Mouse (Mus musculus): ENCODE measurements around the gene Tm9sf4. TPM values are rescaled to one million over a fixed set of nuclear protein-coding genes. Genes with fewer than 3 reads are reported as not detected.

The Tm9sf4 gene
- total RNA-seq, 2 experiments from 2014 or later, result 112 to 118 TPM

DNA sequence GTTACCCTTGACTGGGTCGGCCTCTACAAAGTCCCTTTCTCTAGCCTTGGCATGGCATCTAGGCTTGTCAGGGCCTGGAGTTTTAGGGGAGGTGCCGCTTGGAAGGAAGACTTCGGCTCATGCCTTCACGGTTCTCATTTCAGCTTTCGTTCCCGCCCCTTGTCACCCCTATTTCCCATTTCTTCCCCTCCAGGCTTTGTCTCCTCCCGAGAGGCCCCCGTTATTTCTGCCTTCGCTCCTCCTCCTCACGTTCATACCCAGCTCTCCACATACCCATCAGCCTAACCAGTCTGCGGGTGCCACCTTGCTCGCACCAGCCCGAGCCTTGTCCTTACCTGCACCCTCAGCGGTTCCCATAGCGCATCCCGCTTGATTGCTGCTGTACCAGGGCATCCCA, 579 bp downstream of the Tm9sf4 start:
- Histone ChIP-seq H3K4me3 (peak overlapping the region; percentile 99), H3K27ac (peak overlapping the region; percentile 100)
- DNase-seq (ENCODE audit: extremely low spot score in 1 of 2, low spot score in 2 of 2), result no peak
- no peak for TF ChIP-seq CTCF (IDR thresholded peaks at IDR 0.05)
- intact Hi-C loops (cut with DNase I), result loop anchor here (1.0 kb wide), 1 partner anchor 80 kb away; the partner anchor contains the start of genes Plagl2 and Pofut1

DNA sequence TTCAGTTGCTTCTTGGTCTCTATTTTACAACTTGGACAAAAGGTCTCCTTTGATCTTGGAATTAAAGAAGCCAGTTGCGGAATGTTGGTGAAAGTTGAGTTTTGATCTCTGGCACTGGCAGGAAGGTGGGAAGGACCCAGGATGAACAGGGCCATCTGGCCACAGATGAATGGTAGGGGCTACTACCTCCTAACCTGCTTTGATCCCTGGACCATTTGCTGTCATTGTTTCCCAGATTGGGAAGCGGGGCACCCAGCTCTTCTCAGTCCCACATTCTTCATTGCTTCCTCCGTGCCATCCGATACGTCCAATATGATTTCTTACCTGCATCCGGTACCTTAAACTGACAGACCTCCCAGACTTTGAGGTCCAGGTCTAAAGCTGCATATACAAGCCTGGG, 6.0 kb downstream of the Tm9sf4 start:
- no peak for TF ChIP-seq CTCF (IDR thresholded peaks at IDR 0.05)
- Histone ChIP-seq H3K4me3 (no peak overlapping the region), H3K27ac (no peak overlapping the region)
- intact Hi-C loops (cut with DNase I), result no loop called here
- DNase-seq (ENCODE audit: extremely low spot score in 1 of 2, low spot score in 2 of 2), result no peak

DNA sequence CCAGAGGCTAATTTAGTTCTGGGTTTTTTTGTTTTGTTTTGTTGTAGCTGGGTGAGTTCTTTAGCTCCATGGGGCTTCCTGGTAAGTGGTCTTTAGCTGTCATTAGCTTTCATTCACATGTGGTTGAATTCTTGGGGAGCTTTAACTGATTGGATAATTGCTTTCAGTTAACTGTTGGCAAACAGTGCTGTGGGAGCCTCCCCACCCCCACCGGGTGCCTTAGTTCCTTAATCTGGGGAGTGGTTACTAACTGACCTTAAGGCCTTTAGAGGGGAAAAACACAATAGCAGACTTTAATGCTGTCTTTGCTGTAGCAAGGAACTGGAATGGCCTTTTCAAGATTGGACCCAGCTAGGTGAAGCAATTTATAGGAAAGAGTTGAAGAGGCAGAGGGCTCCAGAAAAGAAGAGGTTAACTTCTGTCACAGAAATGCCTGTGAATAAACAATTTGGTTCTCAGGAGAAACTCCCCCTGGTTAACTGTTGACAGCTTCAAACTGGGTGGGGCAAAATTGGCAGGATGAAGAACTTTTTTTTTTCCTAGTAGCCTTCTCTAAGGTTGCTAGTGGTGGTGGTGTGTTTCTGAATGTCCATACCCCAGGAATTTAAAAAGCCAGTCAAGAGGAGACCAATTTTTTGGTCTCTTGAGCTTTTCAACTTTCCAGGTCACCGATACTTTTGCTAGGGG, 7.2 kb downstream of the Tm9sf4 start:
- Histone ChIP-seq H3K27ac (no peak overlapping the region), H3K4me3 (no peak overlapping the region)
- intact Hi-C loops (cut with DNase I), result no loop called here
- no peak for TF ChIP-seq CTCF (IDR thresholded peaks at IDR 0.05)
- no peak for DNase-seq (ENCODE audit: extremely low spot score in 1 of 2, low spot score in 2 of 2)

DNA sequence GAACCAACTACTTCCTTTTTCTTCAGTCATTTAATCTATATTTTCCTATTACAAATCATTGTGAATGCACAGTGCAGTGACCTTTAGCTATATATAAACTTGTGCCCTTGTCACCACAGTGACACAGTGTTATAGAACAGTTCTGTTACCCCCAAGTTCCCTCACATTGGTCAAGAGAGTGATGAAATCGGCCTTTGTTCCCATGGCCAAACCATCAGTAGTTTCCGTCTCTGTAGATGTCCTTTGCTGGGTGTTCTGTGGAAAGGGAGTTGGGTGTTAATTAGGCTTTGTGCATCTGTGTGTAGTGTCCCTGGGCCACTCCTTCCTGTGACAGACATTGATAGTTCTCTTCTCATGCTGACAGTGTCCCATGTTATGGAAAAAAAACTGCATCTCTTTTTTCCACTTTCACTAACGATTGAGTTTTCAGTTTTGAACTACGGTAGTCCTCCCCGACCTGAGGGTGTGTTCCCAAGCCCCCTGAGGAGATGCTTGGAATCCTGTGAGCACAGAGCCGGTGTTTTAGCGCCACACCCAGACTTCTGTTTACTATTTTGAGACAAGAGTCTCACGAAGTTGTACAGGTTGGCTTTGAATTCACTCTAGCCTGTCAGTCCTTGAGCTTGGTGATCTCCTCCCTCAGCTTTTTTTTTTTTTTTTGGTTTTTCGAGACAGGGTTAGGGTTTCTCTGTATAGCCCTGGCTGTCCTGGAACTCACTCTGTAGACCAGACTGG, 9.6 kb downstream of the Tm9sf4 start:
- no peak overlapping the region for H3K27ac ChIP-seq
- H3K4me3 ChIP-seq, result no peak overlapping the region
- no peak for TF ChIP-seq CTCF (IDR thresholded peaks at IDR 0.05)
- intact Hi-C loops (cut with DNase I), result no loop called here
- DNase-seq (ENCODE audit: extremely low spot score in 1 of 2, low spot score in 2 of 2), result no peak

GRCm38 (mm10) chr2:153171966-153172365, 10.9 kb downstream of the Tm9sf4 start:
- no peak for TF ChIP-seq CTCF (IDR thresholded peaks at IDR 0.05)
- intact Hi-C loops (cut with DNase I), result no loop called here
- no peak overlapping the region for H3K27ac ChIP-seq
- DNase-seq (ENCODE audit: extremely low spot score in 1 of 2, low spot score in 2 of 2), result no peak
- no peak overlapping the region for H3K4me3 ChIP-seq

GRCm38 (mm10) chr2:153175995-153176570, 15.0 kb downstream of the Tm9sf4 start:
- TF ChIP-seq CTCF (IDR thresholded peaks at IDR 0.05), result no peak
- DNase-seq (ENCODE audit: extremely low spot score in 1 of 2, low spot score in 2 of 2), result no peak
- intact Hi-C loops (cut with DNase I), result no loop called here
- Histone ChIP-seq H3K27ac (no peak overlapping the region), H3K4me3 (no peak overlapping the region)

- no peak for DNase-seq (ENCODE audit: extremely low spot score in 1 of 2, low spot score in 2 of 2)
- Histone ChIP-seq H3K27ac (no peak overlapping the region), H3K4me3 (no peak overlapping the region)
- TF ChIP-seq CTCF (IDR thresholded peaks at IDR 0.05), result no peak
- intact Hi-C loops (cut with DNase I), result no loop called here
Measured at GRCm38 (mm10) chr2:153177188-153177587, 16.1 kb downstream of the Tm9sf4 start.

- no peak for TF ChIP-seq CTCF (IDR thresholded peaks at IDR 0.05)
- Histone ChIP-seq H3K4me3 (no peak overlapping the region), H3K27ac (no peak overlapping the region)
- no peak for DNase-seq (ENCODE audit: extremely low spot score in 1 of 2, low spot score in 2 of 2)
- intact Hi-C loops (cut with DNase I), result no loop called here
Measured at GRCm38 (mm10) chr2:153179126-153179860, 18.2 kb downstream of the Tm9sf4 start.

DNA sequence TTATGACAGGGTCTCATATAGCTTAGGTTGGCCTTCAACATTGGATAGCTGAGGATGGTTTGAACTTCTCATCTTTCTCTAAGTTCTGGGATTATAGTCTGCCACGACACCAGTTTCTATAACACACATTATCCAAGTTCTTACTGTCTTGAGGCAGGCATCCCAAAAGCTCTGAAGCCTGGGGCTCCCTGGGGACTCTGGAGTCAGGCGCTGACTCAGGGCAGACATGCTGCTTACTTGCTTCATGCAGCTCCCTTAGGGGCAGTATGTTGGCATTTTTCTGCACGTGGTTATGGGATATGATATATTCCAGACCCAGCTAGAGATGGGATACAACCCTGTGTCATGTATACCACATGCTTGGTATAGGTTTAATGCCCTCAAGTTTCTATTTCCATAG, 18.9 kb downstream of the Tm9sf4 start:
- TF ChIP-seq CTCF (IDR thresholded peaks at IDR 0.05), result no peak
- intact Hi-C loops (cut with DNase I), result no loop called here
- H3K4me3 ChIP-seq, result no peak overlapping the region
- no peak for DNase-seq (ENCODE audit: extremely low spot score in 1 of 2, low spot score in 2 of 2)
- H3K27ac ChIP-seq, result no peak overlapping the region

DNA sequence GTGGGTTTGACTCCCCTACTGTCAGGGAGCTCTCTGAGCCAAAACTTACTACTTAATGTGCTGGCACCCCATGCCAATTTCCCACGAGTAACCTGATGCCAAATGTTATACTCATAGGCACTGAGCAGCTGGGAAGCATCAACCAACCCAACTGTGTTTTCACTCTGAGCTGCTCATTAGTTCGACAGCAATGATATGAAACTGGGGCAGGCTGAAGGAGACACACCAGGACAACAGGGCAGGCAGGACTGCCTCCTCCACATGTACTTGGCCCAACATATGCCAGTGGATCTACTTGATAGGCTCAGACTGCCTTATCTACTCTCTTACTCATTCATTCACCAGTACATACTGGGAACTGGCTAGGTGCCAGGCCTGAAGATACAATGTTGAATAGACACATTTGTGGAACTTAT, 25.1 kb downstream of the Tm9sf4 start:
- no peak for DNase-seq (ENCODE audit: extremely low spot score in 1 of 2, low spot score in 2 of 2)
- TF ChIP-seq CTCF (IDR thresholded peaks at IDR 0.05), result no peak
- Histone ChIP-seq H3K27ac (no peak overlapping the region), H3K4me3 (no peak overlapping the region)
- intact Hi-C loops (cut with DNase I), result no loop called here

GRCm38 (mm10) chr2:153187848-153188247, 26.7 kb downstream of the Tm9sf4 start:
- TF ChIP-seq CTCF (IDR thresholded peaks at IDR 0.05), result no peak
- intact Hi-C loops (cut with DNase I), result no loop called here
- DNase-seq (ENCODE audit: extremely low spot score in 1 of 2, low spot score in 2 of 2), result no peak
- Histone ChIP-seq H3K27ac (no peak overlapping the region), H3K4me3 (no peak overlapping the region)

DNA sequence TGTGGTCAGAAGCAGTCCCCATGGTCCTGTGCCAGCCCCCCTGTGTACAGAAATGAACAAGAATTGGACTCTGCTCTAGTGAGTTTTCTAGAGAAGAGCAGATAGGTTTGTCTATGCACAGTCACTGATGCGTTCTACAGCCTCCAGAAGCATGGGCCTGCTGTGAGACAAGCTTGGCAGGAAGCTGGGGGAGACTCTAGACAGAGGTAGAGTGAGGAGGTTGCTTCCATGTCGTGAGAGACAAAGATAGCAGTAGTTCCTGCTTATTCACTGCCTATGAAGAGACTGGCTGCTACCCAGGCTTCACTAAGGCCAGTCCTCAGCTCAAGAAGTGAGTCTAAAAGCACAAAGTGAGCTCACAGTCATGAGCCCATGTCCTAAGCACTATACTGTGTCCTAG, 30.1 kb downstream of the Tm9sf4 start:
- no peak overlapping the region for H3K4me3 ChIP-seq
- DNase-seq (ENCODE audit: extremely low spot score in 1 of 2, low spot score in 2 of 2), result no peak
- no peak for TF ChIP-seq CTCF (IDR thresholded peaks at IDR 0.05)
- H3K27ac ChIP-seq, result no peak overlapping the region
- intact Hi-C loops (cut with DNase I), result no loop called here

Data from left cerebral cortex, adult 2 months (tissue).